Mouse (Mus musculus) bone marrow, adult 2 months (tissue): ENCODE results near the gene Paqr7. TPM values are rescaled to one million over a fixed set of nuclear protein-coding genes. Genes with fewer than 3 reads are reported as not detected.

Experiments used
- H3K27ac ChIP-seq: fragments of 200-500 bp; 2 replicates; pipeline ENCODE4 v1.5.1; 2012; ENCODE audit warnings: low read depth, mild to moderate bottlenecking, control low read depth, inconsistent platforms, low read length; ENCODE audit not compliant: control insufficient read depth, poor library complexity, insufficient read depth
- H3K4me1 ChIP-seq: fragments of 200-500 bp; 2 replicates; pipeline ENCODE4 v1.6.1; 2011; ENCODE audit warnings: low read length; ENCODE audit not compliant: control insufficient read depth, insufficient read depth
- H3K4me3 ChIP-seq: fragments of 200-500 bp; replicated peaks from 2 replicates; pipeline ENCODE3; 2011; ENCODE audit warnings: mild to moderate bottlenecking, low read depth, low read length, control low read depth; ENCODE audit not compliant: control insufficient read depth
- CTCF ChIP-seq: fragments of 200-500 bp; IDR thresholded peaks from 2 replicates; pipeline ENCODE4 v1.5.1; 2011; ENCODE audit warnings: low read length, control low read depth; ENCODE audit not compliant: control insufficient read depth, insufficient read depth
- POLR2A ChIP-seq: fragments of 200-500 bp; IDR thresholded peaks from 2 replicates; pipeline ENCODE4 v1.6.1; 2011; ENCODE audit warnings: low read depth, mild to moderate bottlenecking, control low read depth, low read length, borderline replicate concordance; ENCODE audit not compliant: control insufficient read depth
- WGBS: fragments of 180-500 bp; shearing (Covaris S2); methylation state at CpG from one replicate; pipeline ENCODE4 v1.1.7; 2018; 5-methylcytosine and 5-hydroxymethylcytosine counted together
- polyA plus RNA-seq: library from polyadenylated mRNA; stranded (reverse); fragments of >200 nt; gene quantifications from 2 replicates; pipeline ENCODE4 v1.2.4, GENCODE M21; 2011; ENCODE audit warnings: low replicate concordance; ENCODE audit not compliant: missing spikeins, insufficient read depth, insufficient read length

Gene Paqr7
- polyA plus RNA-seq, 1 experiment, result 10.8 TPM

DNA sequence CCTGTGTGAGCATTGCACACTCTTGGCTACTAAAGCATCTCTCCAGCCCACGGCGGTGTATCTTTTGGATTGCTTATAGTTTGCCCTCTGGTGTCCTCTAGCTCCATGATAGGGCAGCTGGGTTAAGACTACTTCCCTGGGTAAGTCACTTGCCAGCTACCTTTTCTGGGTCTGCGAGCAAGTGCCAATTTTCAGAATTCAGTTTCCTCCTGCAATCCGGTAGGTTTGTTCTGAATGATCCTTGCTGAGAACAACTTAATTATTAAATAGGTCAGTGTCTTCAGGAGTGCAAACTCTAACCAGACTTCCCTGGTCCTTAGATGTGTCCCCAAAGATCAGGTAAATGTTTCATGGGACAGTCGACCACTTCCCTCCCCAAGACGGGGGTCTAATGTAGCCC is 4.6 kb downstream of the Paqr7 start:
- 90% methylated on average over 6 of the region's 6 CpGs for WGBS
- H3K4me3 ChIP-seq, result no peak overlapping the region
- no peaks in the 10 kb centered on the region; the same call in 1 of the 2 replicates for H3K4me1 ChIP-seq
- TF ChIP-seq CTCF, result no peak
- TF ChIP-seq POLR2A, result no peak
- H3K27ac ChIP-seq, result no peak overlapping the region

DNA sequence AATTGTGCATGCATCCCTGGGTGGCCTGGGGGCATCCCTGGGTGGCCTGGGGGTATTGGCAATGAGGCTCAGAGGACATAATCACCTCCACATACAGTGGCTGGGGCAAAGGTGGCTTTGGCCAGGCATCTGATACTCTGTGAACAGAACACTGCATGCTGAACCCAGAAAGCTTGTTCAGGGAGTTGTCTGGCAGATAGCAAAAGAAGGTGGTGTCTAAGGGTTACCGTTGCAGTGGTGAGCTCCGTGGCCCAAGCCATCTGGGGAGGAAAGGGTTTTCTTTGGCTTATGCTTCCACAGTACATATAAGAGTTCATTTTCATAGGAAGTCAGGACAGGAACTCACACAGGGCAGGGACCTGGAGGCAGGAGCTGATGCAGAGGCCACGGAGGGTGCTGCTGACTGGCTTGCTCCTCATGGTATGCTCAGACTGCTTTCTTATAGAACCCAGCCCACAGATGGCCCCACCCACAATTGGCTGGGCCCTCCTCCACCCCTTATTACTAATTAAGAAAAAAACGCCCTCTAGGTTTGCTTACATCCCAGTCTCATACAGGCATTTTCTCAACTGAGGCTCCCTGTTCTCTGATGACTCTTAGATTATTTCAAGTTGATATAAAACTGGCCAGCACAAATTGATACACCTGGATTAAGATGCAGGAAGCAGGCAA is 7.3 kb downstream of the Paqr7 start:
- Histone ChIP-seq H3K27ac (no peak overlapping the region), H3K4me3 (no peak overlapping the region), H3K4me1 (no peaks in the 10 kb centered on the region; the same call in 1 of the 2 replicates)
- 57% methylated on average over 4 of the region's 4 CpGs for WGBS
- TF ChIP-seq POLR2A, result no peak
- no peak for TF ChIP-seq CTCF

DNA sequence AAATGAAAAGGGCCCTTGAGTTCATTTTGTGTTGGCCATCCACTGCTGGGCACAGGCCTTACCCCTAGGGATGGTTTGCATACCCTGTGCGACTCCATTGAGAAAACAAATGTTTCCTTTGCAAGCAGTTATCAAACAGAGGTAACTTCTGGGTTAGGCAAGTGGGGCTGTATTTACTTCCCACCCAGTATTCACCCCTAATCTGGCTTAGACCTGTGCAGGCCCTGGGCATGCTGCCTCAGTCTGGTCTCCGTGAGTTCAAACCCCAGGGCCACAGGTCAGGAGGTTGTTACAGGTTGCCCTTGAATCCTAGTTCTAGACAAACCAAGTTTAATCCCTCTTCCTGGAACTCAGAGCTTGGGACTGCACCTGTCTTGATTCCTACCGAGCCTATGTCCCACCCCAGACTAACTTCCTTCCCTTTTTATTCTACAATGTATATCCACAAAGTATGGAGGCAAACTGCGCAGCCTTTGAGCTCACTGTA is 8.8 kb downstream of the Paqr7 start:
- no peaks in the 10 kb centered on the region; the same call in 1 of the 2 replicates for H3K4me1 ChIP-seq
- H3K4me3 ChIP-seq, result no peak overlapping the region
- no peak for TF ChIP-seq CTCF
- no peak for TF ChIP-seq POLR2A
- 53% methylated on average over 4 of the region's 4 CpGs for WGBS
- no peak overlapping the region; the same call in 1 of the 2 replicates for H3K27ac ChIP-seq

DNA sequence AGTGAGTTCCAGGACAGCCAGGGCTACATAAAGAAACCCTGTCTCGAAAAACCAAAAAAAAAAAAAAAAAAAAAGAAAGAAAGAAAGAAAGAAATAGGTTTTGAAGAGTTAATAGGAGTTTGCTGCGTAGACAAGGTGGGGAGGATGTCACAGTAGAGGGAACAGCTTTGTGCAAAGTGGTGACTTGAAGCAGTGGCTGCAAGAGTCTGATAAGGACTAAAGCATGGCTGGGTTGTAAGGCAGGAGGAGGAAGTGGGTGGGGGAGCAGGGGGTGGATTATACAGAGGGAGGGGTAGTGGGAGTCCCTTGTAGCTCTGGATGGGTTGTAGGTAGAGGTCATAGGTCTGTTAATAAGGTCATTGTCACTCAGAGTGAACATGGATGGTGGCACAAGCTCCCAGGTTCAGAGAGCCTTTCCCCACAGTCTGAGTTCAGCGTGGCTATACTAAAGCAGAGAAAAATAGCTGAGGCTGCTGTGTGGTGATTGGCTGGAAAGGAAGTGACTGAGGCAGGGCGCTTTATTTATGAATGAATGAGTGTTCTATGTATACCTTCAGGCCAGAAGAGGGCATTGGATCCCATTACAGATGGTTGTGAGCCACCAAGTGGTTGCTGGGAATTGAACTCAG is 9.6 kb downstream of the Paqr7 start:
- WGBS, result 42% methylated on average over 3 of the region's 4 CpGs
- no peak overlapping the region; the same call in 1 of the 2 replicates for H3K27ac ChIP-seq
- TF ChIP-seq CTCF (no peak), POLR2A (no peak)
- H3K4me1 ChIP-seq, result no peaks in the 10 kb centered on the region; the same call in 1 of the 2 replicates
- no peak overlapping the region for H3K4me3 ChIP-seq

DNA sequence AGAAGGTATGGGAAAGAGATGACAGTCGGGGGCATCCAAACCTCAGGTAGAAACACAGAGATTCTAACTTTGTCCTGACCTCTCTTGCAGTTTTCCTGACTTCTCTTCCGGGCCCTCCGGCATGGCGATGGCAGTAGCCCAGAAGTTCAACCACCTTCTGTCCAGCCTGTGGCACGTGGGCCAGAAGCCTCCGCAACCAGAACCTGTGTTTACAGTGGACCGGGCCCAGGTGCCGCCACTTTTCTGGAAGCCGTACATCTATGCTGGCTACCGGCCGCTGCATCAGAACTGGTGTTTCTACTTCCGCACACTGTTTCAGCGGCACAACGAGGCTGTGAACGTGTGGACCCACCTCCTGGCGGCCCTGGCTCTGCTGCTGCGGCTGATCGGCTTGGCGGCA is 10.2 kb downstream of the Paqr7 start:
- TF ChIP-seq CTCF (no peak), POLR2A (no peak)
- no peak overlapping the region for H3K27ac ChIP-seq
- WGBS, result 96% methylated on average over 19 of the region's 19 CpGs
- H3K4me3 ChIP-seq, result no peak overlapping the region
- no peaks in the 10 kb centered on the region; the same call in 1 of the 2 replicates for H3K4me1 ChIP-seq

DNA sequence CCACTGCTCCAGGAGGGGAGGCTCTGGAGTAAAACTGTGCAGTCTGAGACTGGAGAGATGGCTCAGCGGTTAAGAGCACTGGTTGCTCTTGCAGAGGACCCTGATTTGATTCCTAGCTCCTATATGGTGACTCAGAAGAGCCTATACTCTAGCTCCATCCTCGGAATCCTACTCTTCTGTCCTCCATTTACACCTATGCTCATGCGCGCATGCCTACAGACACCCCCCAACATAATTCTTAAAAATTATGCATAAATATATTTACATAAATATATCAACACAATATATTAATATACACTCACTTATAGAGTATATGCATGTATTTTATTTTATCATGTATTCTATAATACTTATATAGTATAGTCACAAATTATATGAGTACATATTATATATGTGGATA is 13.9 kb downstream of the Paqr7 start:
- Histone ChIP-seq H3K4me1 (peaks cover 1% of the 10 kb centered on the region; the same call in 1 of the 2 replicates), H3K4me3 (no peak overlapping the region), H3K27ac (no peak overlapping the region)
- 94% methylated on average over 4 of the region's 4 CpGs for WGBS
- no peak for TF ChIP-seq CTCF
- no peak for TF ChIP-seq POLR2A

DNA sequence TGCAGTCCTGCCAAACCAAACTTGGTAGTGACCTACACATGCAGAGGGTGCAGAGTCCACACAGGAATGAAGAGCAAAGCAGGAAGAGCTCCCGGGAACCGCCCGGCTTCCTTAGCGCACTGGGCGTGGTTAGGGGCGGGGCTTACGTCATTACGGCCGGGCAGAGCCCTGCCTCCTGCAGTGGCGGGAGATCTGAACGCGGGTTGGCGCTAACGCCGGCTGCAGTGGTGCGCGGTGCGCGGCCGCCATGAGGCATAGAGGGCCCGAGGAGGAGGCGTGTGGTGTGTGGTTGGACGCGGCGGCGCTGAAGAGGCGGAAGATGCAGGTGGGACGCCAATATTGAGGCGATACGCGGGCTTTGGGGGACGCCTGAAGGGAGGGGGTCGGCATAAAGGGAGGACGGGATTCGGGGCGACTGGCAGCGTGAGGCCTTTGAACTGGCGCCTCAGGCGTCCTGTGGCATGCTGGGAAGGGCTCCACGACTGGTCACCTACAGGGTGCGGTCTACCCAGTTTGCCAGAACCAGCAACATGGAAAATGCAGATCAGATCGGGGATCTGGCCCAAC is 14.4 kb downstream of the Paqr7 start, which contains the start of gene Aunip:
Gene Aunip (plus strand): TSS at position 155 of the 567 bp plus-strand sequence.
- H3K4me3 ChIP-seq, result peak within 1 kb of the TSS; percentile 90
- peak; percentile 81; the same call in 1 of the 2 replicates for TF ChIP-seq POLR2A
- TF ChIP-seq CTCF, result no peak
- H3K27ac ChIP-seq, result peak within 1 kb of the TSS; percentile 75
- peaks cover 1% of the 10 kb centered on the region; the same call in 1 of the 2 replicates for H3K4me1 ChIP-seq
- WGBS, result under 1% methylated on average over 42 of the region's 42 CpGs

DNA sequence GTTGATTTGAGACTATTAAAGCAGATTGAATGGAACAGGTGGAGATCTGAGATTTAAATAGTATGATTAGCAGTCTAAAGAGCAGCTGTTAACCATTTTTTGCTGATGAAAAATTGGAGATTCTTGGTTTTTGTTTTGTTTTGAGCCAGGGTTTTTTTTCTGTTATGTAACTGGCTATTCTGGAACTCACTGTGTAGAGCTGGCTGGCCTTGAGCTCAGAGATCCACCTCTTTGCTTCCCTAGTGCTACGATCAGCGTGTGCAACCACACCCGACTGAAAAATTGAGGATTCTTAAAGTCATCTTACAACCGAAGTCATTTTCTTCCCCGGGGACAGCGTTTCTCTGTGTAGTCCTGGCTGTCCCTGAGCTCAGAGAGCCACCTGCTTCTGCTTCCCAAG is 15.2 kb downstream of the Paqr7 start:
- Histone ChIP-seq H3K4me3 (peak overlapping the region; percentile 52), H3K27ac (0 out of 2 replicates have a peak overlapping the region, but pooled peaks have one; percentile 3), H3K4me1 (peaks cover 1% of the 10 kb centered on the region; the same call in 1 of the 2 replicates)
- 27% methylated on average over 6 of the region's 6 CpGs for WGBS
- TF ChIP-seq POLR2A (no peak), CTCF (no peak)
